Mouse (Mus musculus): Measurements from ENCODE around the gene Rin2. TPM values are rescaled to one million over a fixed set of nuclear protein-coding genes. Genes with fewer than 3 reads are reported as not detected.
A peak's percentile ranks its signal among the peaks of the same experiment; 100 is the strongest.
"Not testable (repeated sequence)": the region's sequence is repeated elsewhere in the genome, so short reads cannot be mapped to it uniquely, and the experiment has no call there.

Rin2 gene
- polyA plus RNA-seq, 1 experiment: 17.8 TPM

DNA sequence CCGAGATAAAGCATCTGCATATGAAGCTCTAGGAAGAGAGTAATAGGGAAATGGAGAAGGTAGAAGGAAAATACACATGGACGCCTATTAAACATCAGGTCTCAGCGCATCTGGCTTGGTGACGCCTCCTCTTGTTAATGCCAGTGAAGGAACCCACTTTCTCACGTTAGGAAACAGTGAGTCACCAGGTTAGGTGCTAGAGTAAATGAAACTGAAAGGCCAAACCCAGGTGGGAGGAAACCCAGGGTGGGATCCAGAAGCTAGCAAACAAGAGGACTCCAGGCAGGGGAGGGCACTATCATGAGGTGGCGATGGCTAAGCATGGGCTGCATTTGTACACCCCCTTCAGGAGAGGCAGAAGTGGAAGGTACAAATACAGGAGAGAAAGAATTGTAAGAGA lies 230.1 kb downstream of the Rin2 start:
- no peak for TF ChIP-seq CTCF (IDR thresholded peaks at IDR 0.05; ENCODE audit: control insufficient read depth, insufficient read depth, low read length)
- no peak for TF ChIP-seq POLR2A (IDR thresholded peaks at IDR 0.05; ENCODE audit: borderline replicate concordance, control insufficient read depth, low read depth, low read length)
- 73% methylated on average over 6 of the region's 6 CpGs for WGBS
- Histone ChIP-seq H3K27ac (ENCODE audit: control insufficient read depth, insufficient read depth, low read depth, low read length, poor library complexity) (no peak overlapping the region), H3K4me3 (replicated peaks; ENCODE audit: control insufficient read depth, low read depth, low read length) (no peak overlapping the region), H3K4me1 (ENCODE audit: control insufficient read depth, insufficient read depth, low read length) (no peaks in the 10 kb centered on the region)

DNA sequence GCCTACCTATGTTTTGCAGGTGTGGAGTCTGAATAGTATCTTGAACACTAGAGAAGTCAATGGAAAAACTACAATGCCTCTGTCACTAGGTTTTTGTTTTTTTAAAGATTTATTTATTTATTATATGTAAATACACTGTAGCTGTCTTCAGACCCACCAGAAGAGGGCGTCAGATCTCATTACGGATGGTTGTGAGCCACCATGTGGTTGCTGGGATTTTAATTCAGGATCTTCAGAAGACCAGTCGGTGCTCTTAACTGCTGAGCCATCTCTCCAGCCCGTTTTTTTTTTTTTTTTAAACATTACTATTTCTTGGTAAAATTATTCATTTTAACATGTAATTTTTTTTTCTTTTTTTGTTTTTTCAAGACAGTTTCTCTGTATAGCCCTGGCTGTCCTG lies 230.9 kb downstream of the Rin2 start:
- 37% methylated on average over 4 of the region's 4 CpGs for WGBS
- not testable (repeated sequence) for H3K4me3 ChIP-seq (replicated peaks; ENCODE audit: control insufficient read depth, low read depth, low read length); H3K4me1 ChIP-seq (ENCODE audit: control insufficient read depth, insufficient read depth, low read length); H3K27ac ChIP-seq (ENCODE audit: control insufficient read depth, insufficient read depth, low read depth, low read length, poor library complexity)

DNA sequence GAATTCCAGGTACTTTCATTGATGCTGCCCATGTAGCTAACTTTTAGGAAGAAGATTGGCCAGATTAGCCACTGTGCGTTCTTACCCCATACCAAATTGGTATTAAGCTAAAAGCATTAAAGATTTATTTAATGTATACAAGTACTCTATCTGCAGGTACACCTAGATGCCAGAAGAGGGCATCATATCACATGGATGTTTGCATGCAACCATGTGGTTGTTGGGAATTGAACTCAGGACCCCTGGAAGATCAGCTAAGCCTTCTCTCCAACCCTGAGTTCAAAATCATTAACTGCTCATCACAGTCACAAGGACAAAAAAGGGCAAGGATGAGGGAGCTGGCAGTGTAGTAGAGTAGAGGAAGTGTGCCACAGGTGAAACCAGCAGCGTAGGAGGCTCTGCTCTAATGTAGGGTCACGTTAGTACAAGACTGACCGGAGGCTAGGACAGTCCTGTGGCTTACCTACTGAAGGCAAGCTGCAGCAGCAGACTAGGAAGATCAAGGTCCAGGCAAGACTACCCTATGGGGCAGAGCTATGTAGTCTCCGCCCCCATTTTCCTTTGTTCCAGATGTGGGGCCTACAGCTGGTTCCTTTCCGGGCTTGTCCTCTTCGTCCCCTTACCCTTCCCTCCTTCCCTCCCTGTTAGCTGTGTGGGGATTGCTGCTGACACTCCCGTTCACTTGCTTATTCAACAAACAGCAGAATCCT lies 246.1 kb downstream of the Rin2 start:
- Histone ChIP-seq H3K27ac (ENCODE audit: control insufficient read depth, insufficient read depth, low read depth, low read length, poor library complexity) (no peak overlapping the region), H3K4me3 (replicated peaks; ENCODE audit: control insufficient read depth, low read depth, low read length) (no peak overlapping the region), H3K4me1 (ENCODE audit: control insufficient read depth, insufficient read depth, low read length) (no peaks in the 10 kb centered on the region)
- 92% methylated on average over 8 of the region's 8 CpGs for WGBS
- TF ChIP-seq POLR2A (IDR thresholded peaks at IDR 0.05; ENCODE audit: borderline replicate concordance, control insufficient read depth, low read depth, low read length) (no peak), CTCF (IDR thresholded peaks at IDR 0.05; ENCODE audit: control insufficient read depth, insufficient read depth, low read length) (no peak)

DNA sequence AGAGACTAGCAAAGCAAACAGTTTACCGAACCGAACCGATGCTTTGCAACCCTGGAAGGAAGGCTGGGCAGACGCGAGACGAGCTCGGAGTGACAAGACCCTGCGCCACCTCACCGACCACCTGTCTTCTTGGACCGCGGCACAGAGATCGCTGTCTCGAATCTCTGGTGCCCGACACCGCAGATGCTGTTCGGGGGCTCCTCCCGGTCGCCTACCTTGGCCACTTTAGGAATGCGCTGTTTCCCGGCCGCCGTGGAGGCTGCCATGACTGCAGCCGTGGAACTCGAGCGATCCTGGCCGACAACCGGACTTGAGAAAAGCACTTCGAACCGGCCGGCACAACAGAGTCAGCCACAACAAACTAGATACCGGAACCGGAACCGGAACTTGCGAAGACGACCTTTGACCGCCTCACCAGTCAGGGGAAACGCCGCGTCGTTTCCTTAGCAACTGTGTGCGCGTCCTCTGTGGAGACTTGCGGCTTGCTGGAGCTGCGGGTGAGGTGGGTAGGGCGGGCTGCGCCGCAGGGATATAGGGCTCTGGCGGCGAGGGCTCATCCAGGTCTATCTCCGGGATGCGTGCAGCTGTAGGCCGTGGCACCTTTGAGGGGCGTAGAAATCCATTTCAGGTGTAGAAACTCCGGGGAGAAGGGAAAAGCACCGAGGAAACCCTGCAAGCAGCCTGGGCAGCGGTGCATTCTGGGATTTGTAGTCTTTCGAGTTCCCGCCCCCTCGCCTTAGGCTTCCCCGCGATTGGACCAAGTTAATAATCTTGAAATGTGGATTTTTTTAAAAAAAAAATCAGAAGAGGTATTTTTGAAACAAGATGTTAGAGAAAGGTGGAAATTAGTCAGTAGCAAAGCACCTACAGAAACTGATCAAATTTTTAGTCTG lies 259.6 kb downstream of the Rin2 start, which contains the start of the genes Cfap61 and Crnkl1:
Cfap61 (plus strand) TSS at position 446 of the 893 bp plus-strand sequence.
Crnkl1 (minus strand) TSS at position 676 of the 893 bp plus-strand sequence.
- H3K4me3 ChIP-seq (replicated peaks; ENCODE audit: control insufficient read depth, low read depth, low read length): peak within 1 kb of the TSS; percentile 98
- H3K4me1 ChIP-seq (ENCODE audit: control insufficient read depth, insufficient read depth, low read length): no peaks in the 10 kb centered on the region; the same call in 1 of the 2 replicates
- WGBS: under 1% methylated on average over 61 of the region's 61 CpGs
- peak; percentile 49; the same call in 1 of the 2 replicates for TF ChIP-seq POLR2A (IDR thresholded peaks at IDR 0.05; ENCODE audit: borderline replicate concordance, control insufficient read depth, low read depth, low read length)
- no peak for TF ChIP-seq CTCF (IDR thresholded peaks at IDR 0.05; ENCODE audit: control insufficient read depth, insufficient read depth, low read length)
- peak within 1 kb of the TSS; percentile 37 for H3K27ac ChIP-seq (ENCODE audit: control insufficient read depth, insufficient read depth, low read depth, low read length, poor library complexity)

DNA sequence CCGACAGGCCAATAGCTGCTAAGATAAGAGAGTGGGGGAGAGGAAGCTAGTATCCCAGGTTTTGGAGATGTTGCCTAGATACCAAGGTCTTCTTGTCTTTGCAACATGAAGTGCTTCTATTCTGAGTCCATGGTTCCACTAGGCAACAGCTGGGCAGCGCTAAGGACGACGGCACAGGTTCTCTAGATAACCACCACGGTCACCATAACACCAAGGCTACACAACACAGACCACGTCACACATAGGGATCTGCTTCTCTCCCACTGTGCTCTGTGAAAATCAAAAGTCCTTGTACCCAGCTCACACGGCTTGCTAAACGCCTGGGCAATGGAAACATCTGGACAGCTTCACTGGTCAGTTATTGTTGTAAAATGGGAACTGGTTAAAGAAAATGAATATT lies 262.0 kb downstream of the Rin2 start:
- WGBS: 75% methylated on average over 8 of the region's 8 CpGs
- TF ChIP-seq POLR2A (IDR thresholded peaks at IDR 0.05; ENCODE audit: borderline replicate concordance, control insufficient read depth, low read depth, low read length): no peak
- TF ChIP-seq CTCF (IDR thresholded peaks at IDR 0.05; ENCODE audit: control insufficient read depth, insufficient read depth, low read length): no peak
- no peak overlapping the region for H3K27ac ChIP-seq (ENCODE audit: control insufficient read depth, insufficient read depth, low read depth, low read length, poor library complexity)
- no peaks in the 10 kb centered on the region; the same call in 1 of the 2 replicates for H3K4me1 ChIP-seq (ENCODE audit: control insufficient read depth, insufficient read depth, low read length)
- H3K4me3 ChIP-seq (replicated peaks; ENCODE audit: control insufficient read depth, low read depth, low read length): no peak overlapping the region

Other genes with a start within 250 kb of the Rin2 start
- gene Naa20, start 226.9 kb downstream of the Rin2 start, polyA plus RNA-seq (2011; ENCODE audit: insufficient read depth, insufficient read length, low replicate concordance, missing spikeins): 31.8 and 37.3 TPM in 2 replicates